Mouse (Mus musculus): ENCODE measurements around the gene Tnnc1.

DNA sequence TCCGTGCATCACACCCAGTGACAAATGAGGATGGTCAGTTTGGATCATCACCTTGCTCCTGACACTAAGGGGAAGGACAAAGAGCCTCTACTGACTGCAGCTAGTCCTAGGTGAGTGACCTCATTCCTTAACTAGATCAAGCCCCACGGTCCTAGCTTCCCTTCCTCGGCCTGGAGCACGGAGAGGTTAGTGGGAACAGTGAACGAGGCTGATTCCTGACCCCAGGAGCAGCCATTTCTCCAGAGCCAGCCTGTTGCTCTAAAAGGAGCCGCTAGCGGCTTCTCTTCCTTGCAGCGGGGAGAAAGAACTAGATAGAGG, 2.9 kb upstream of the Tnnc1 start:
- TF ChIP-seq GATA1 (IDR thresholded peaks at IDR 0.05; ENCODE audit: low read length): no peak
- TF ChIP-seq TAL1 (IDR thresholded peaks at IDR 0.05; ENCODE audit: low read length): no peak
